Mouse (Mus musculus) embryonic stem cell, embryonic (primary cell): ENCODE measurements around the gene 4921524J17Rik.

Experiments used
- CTCF ChIA-PET, 4 experiments: fragments of 300-600 bp in 2 of 4; fragments of 350-600 bp in 2 of 4; sonication (Branson Sonifier 250); formaldehyde crosslinking; loops; one replicate each; lab custom pipeline; 2022; ENCODE audit warnings: inconsistent platforms in 2 of 4; lab: Charles Lee
- POLR2A ChIA-PET, 4 experiments: fragments of 300-600 bp in 2 of 4; fragments of 350-600 bp in 2 of 4; sonication (Branson Sonifier 250); formaldehyde crosslinking; loops; one replicate each; lab custom pipeline; 2022; ENCODE audit warnings: antibody characterized with exemption in 4 of 4, inconsistent platforms in 1 of 4; lab: Charles Lee

Gene 4921524J17Rik

GRCm38 (mm10) chr8:85376516-85376915 is 56.1 kb downstream of the 4921524J17Rik start:
- ChIA-PET CTCF (no interaction called here), POLR2A (interaction anchor here in 1 of 4 experiments (1.3 kb wide), 2 partner anchors 12 to 76 kb away, joined by 3 to 5 read pairs; no protein-coding TSS in a partner anchor)

GRCm38 (mm10) chr8:85374286-85374685 is 58.3 kb downstream of the 4921524J17Rik start:
- ChIA-PET CTCF (no interaction called here), POLR2A (no interaction called here)

DNA sequence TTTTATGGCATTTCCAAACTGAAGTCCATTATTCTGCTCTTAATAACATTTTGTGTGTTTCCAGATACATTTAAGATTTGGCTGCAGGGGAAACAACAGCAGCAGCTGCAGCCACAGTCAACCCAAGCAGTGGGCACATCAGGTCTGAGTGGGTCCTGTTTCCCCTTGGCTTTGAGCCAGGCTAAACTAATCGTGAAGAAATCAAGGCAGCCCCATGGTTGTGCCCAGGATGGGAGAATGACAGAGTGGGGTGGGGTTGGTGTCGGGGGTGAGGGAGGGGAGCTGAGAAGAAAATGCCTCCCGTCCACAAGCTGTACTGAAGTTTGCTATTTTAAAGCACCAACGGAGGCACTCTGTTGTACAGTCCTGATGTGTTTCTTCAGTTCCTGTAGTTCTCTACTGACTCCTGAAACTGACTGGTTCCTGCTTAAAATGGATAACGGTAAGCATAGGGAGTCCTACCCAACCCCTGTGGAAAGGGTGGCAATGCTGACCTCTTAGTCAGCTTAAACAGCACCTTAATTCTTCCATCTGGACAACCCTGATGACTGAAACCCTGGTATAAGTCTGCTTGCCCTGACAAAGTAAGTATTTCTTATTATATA is 59.1 kb downstream of the 4921524J17Rik start:
- POLR2A ChIA-PET: no interaction called here
- CTCF ChIA-PET: no interaction called here

- ChIA-PET CTCF (no interaction called here), POLR2A (no interaction called here)
These were observed 60.2 kb downstream of the 4921524J17Rik start for GRCm38 (mm10) chr8:85372465-85372839.

DNA sequence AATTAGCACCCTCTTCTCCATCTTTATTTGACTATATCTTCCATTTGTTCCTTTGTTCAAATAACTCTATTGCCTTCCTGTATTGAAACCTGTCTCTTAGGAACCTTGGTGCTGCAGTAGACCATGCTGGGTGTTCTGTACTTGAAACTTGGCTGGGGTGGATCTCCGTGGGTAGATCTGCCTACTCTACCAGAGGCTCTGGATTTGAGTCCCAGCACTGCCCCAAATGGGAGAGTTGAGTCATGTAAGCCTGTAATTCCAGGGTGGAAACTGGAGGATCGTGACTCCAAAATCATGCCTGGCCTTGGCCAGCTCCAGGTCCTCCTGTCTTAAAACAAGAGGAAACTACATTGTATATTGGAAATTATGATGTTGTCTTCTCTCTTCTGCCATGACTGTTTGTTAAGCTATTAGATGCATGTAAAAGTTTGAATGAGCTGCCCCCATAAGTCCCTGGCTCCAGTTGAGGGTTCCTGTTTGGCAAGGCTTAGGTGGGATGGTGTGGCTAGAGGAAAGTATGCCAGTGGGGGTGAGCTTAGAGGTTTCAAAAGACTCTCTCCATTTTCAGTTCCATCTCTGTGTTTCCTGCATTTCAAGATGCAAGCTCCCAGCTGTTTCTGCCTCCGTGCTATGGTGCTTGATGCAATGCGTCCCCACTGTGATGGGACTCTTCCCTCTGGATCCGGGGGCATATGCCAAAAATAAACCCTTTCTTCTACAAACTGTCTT is 60.7 kb downstream of the 4921524J17Rik start:
- ChIA-PET CTCF (no interaction called here), POLR2A (no interaction called here)

DNA sequence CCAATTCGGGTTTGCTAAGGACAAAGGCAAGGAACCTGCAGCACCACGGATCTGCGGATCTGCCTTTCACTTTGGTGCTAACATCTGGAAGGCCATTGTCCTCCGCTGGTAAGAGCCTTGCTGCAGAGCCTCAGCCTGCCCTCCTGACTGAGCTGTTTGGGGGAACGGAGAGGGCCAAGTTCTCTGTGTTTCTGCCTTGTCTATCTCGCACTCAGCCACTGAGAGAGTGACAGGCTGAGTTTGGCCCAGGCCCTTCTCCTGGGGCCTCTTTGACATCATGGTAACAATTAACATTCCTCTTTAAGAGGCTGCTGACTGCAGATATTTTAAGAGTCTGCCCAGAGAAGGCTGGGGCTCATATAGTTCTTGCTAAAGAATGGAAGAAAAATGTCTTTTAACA is 67.5 kb downstream of the 4921524J17Rik start:
- ChIA-PET POLR2A (interaction anchor here in 1 of 4 experiments (2.0 kb wide), 1 partner anchor 11 kb away, joined by 5 read pairs; no protein-coding TSS in a partner anchor), CTCF (no interaction called here)

DNA sequence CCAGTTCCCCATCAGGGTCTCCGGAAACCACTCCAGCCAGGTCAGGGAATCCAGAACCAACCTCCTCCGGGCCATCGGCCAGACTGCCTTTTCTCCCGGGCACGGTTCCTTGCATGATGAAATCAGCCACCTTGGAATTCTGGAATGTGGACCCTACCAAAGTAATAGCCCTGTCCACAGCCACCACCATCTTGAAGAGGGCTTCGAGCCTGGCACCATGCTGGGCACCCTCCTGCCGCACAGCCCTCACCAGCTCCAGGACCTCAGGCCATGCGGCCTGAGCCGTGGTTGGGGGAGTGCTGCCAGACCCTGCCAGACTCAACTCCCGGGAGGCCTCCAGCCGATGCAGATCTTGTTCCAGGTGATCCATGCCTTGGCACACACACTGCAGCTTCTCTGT is 68.0 kb downstream of the 4921524J17Rik start:
- POLR2A ChIA-PET: interaction anchor here in 1 of 4 experiments (1.0 to 2.0 kb wide), 2 partner anchors 11 to 14 kb away, joined by 5 read pairs; no protein-coding TSS in a partner anchor
- CTCF ChIA-PET: no interaction called here

GRCm38 (mm10) chr8:85363406-85363805 is 69.2 kb downstream of the 4921524J17Rik start:
- CTCF ChIA-PET: no interaction called here
- POLR2A ChIA-PET: interaction anchor here in 1 of 4 experiments (2.0 kb wide), 1 partner anchor 12 kb away, joined by 5 read pairs; no protein-coding TSS in a partner anchor

- POLR2A ChIA-PET: no interaction called here
- CTCF ChIA-PET: no interaction called here
These were observed 70.4 kb downstream of the 4921524J17Rik start for GRCm38 (mm10) chr8:85362211-85362610.
